Mouse (Mus musculus): ENCODE results near the gene Gga1.

Gene Gga1

DNA sequence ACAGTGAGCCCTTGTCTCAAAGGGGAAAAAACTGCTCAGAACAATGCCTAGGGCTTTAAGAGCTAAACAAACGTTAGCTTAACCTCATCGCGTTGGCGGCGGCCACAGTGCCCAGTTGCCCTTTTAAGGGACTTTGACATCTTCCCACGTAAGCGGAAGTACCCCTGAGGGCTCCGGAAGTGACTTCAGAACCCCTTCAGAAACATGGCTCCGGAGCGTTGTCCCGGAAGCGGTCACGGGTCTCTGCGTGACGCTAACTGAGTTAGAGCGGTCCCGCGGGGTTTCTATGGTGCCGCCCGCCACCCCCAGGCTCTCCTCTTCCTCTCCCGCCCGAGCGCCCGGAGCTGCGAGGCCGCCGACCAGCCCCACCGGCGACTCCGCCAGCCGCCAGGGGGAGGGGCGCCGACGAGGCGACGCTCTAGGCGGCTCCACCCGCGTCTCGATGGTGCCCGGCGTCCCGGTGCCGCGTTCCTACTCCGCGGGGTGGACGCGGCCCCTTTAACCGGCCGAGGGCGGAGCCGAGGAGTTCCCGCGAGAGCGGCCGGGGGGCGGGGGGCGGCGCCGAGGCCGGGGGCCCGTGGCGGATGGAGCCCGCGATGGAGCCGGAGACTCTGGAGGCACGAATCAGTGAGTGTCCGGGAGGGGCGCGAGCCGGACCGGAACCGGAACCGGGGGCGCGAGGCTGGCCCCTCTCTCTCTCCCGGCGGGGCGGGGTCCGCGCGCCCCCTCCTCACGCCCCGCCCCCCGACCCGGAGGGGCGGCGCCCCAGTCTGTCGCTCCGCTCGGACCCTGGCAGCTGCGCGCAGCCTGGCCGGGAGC lies at the start of gene Gga1:
Gene Gga1 (plus strand): TSS at position 200 of the 819 bp plus-strand sequence.
- peak; percentile 91 to 93 for DNase-seq (ENCODE audit: low spot score in 2 of 2)

DNA sequence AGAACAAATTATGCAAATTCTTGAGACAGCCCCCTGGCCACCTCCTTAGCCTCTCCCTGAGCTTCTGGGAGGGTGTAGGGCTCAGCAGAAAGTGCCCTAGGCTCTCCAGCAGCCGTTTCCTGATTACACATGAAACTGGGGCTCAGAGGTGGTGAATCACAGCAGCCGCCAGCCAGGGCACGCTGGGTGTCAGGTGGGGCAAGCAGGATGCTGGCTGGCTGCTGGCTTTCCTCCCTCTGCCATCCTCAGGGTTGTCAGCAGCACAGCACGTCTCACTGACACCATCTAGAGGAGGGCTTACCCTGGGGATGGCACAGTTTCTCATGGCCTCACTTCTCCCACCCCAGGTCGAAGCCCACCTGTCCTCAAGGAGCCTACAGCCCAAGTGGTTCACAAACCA lies 48.7 kb upstream of the Gga1 start:
- no peak for DNase-seq (ENCODE audit: low spot score in 2 of 2)

DNA sequence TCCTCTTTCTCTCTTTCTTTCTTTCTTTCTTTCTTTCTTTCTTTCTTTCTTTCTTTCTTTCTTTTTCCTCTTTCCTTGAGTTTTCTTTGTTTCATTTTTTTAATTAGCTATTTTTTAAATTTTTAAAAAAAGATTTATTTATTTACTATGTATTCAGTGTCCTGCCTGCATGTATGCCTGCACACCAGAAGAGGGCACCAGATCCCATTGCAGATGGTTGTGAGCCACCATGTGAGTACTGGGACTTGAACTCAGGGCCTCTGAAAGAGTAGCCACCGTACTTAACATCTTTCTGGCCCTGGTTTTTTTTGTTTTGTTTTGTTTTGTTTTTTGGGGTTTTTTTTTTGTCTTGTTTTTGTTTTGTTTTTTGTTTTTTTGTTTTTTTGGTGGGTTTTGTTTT lies 47.4 kb upstream of the Gga1 start:
- no peak for DNase-seq (ENCODE audit: low spot score in 2 of 2)

DNA sequence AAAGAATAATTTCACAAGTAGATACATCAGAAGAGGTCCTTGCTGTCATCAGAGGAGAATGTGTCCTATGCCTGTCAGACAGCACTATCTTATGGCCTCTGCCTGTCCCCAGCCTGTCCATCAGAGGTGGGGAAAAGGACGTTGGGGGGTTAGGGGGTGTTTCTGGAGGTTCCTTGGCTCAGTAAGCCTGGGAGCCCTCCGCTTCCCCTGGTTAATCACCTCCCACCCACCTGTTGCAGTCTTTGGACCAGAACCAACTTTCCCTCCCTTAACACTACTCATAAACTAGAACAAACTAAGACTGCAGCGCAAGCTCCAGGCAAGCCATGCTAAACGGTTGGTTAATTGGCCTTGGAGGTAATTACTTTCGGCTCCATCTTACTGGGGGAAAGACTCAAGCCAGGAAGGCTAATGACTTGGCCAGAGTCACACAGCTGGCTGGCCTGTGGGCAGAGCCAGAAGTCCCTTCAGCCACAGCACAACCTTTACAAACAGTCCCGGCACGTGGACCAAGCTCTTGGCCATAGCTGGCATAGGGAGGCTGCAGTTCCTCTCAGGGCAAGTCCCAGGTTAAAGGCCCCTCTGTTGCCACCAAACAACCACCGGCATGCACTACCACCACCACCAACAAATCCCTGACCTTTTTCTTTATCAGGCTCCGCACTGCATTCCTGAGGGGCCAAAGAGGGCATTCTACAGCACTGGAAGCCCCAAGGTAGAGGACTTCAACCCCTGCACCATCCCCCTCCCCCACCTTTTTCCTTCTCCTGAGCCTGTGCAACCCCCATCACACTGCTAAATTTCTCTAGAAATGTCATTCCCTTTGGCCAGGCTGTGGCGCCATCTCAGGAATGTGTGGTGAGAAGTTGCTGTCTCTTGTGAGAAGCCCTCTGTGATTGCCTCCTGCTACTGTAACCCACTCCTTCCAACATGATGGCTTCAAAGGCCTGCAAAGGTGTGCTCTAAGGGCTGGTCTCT lies 46.0 kb upstream of the Gga1 start:
- DNase-seq (ENCODE audit: low spot score in 2 of 2) = no peak

DNA sequence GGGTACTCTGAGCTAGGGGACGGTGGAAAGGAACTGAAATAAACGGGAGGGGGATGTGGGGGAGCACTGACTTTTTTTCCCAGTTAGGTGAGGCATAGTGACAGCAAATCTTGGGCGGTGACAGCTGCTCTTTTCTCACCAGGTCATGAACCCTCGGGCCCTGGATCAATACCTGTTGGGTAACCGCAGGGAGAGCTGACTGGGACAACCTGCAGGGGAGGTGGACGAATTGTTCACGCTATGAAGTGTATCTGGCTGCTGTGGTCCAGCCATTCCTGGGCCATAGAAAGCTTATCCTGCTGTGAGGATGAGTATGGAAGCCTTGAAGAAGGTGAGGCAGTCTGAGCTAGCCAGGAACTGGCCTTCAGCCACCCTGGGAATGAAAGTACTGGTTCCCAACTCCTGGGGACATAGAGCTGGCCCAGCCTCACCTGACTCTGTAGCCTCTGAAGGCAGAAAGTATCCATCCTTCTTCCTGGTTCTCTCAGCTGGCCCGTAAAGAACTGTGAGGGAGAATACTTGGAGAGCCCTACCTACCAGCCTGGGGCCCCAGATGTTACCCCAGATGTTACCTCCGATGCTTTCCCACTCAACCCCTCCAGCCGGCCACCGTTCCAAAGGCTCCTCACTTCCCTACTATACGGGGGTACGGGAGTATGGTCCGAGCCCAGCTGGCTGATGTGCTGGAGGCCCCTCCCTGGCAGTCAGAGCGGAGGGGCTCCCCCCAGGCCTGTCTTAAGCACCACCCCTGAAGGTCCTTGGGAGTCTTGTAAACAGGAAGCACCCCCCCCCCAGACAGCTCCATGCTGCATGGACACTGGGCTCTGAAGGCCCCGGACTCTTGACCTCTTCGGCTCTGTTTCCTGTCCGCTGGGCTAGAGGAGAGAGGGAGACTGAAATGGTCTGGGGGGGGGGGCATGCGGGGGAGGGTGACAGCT lies 45.0 kb upstream of the Gga1 start:
- DNase-seq (ENCODE audit: low spot score in 2 of 2) = no peak

DNA sequence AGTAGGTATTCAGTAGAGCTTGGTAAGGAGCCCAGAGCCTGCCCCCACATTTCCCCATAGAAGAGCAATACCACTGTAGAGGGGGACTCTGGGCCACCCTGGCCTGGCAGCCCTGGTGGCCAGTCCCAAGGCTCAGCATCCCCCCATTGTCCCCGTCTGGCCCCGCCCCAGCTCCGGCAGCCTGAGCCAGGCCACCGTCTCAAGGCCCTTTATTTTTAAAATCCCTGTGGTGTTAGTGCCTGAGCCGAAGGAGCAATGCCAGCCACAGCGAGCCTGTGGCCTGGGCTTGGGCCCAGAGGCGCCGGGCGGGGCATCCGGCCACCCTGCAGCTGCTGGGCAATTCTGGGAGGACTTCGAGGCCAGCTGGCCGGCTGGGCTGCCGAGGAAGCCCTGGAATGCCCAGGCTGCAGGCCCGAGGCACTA lies 44.3 kb upstream of the Gga1 start:
- DNase-seq (ENCODE audit: low spot score in 2 of 2) = peak in 1 of 2 experiments; percentile 76

DNA sequence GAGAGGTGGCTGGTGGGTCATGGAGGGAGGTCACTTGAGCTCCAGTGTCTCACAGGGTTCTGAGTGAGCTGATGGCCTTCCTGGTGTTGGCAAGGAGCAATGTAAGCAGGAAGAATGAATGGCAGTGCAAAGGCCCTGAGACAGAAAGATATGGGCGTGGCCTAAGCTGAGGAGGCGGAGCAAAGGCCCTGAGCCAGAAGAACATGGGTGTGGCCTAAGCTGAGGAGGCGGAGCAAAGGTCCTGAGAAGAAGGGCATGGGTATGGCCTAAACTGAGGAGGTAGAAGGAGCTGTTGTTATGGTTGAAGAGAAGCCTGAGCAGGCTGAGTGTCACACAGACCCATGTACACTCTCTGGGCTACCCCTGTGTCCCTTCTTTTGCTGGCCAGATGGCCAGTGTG lies 43.4 kb upstream of the Gga1 start:
- DNase-seq (ENCODE audit: low spot score in 2 of 2) = no peak

DNA sequence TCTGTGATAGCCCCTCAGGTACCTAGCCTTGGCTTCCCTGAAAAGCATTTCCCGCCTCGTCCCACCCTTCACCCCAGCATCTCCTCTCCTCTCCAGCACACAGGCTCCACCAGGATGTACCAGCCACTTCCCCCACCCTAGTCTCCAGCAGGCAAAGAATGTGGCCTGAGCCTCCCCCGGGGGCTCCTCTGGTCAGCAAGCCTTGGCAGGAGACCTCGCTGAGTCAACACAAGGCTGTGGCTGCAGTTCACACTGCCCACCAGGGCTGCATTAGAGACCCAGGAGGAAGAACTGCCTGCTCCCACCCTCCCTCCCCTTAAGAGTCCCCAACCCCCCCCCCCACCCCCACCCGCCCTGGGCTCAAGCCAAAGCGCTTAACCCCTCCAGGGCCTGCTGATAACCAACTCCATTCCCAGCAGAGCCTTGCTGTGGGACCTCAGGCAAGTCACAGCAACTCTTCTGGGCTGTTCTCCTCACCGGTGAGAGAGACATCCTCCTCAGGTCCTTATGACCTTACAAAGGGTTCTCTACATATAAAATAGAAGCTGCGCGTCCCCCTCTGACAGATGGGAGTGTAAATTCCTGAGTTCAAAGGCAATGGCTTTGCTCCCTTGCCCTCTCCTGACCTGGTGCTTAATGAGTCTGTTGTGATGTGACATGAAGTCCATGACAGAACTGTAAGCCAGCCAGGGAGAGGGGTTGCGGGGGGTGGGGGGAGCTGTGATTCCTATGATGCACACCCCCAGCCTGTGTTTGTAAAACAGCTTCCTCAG lies 42.6 kb upstream of the Gga1 start:
- DNase-seq (ENCODE audit: low spot score in 2 of 2) = no peak

DNA sequence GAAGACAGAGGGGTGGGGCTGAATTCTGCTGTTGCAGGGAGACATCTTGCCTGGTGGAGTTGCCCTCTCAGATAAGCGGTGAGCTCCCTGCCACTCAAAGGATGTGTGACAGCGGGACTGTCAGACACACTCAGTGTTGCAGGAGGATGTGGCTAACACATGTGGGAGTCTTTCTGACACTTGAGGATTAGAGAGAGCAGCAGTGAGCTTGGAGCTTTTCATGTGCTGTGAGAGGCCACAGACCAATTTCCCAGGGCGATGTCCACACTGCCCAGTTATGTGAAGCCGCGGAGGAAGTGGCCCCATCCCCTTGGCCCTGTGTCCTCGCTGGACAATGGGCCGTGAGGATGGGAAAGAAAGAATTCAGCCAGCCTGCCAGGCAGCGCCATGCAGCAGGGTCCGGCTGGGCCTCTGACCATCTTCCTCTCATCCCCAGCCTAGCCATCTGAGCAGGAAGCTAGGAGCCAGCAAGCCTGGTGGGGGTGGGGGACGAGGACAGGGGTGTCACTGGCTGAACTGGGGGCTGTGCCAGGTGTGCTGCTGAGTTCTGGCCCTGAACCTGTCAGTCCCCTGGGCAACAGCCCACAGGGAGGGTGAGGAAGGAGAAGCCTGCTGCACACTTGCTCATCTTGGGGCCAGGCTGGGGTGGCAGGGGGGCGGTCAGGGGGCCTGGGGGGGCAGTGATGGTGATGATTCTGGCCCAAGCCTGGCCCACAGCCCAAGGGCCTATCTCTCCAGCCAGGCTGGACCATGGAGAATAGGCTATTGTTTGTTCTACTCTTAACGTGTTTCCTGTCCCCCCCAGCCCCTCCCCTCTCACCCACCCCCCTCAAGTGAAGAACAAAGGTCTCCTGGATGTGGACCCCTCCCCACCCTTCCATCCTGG lies 41.5 kb upstream of the Gga1 start:
- DNase-seq (ENCODE audit: low spot score in 2 of 2) = no peak

DNA sequence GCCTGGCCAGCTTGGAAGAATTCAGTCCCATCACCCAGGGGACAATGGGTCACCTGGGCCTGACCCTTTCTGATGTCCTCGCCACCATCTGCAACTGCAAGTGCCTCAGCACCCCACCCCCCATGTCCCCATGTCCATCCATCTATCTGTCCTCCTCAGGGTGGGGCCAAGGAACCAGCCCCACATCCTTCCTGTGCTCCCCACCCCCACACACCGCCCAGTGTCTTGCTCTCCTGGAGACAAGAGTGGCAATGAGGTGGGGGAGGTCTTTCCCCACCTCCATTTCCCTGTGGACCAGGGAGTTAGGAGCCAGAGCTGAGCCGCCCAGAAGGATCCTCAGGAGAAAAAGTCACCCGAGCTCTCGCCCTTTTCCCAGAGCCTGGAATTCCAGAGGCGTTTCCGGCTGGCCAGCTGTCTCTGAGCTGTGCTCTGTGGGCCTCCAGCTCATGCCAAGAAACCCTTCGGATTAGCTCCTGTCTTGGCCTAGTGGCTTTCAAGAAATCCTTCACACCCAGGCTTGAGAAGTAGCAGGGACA lies 40.8 kb upstream of the Gga1 start:
- no peak for DNase-seq (ENCODE audit: low spot score in 2 of 2)

DNA sequence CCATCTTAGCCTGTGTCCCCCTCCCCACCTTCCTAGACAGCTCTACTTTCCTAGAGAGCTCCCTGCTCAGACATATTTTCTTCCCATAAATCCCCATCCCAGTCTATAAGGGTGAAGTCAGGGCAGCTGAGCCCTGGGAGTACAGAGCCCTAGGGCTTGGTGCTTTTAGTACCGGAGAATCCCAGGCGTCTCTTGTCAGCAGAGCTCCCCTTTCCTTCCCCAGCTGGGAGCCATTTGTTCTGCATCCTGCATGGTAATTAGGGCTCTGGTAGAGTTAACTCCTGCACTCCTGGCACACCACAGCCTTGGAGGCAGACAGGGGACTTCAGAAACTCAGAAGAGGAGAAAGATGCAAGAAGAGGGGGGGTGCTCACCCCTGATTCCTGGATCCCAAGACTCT lies 37.2 kb upstream of the Gga1 start:
- DNase-seq (ENCODE audit: low spot score in 2 of 2) = no peak

DNA sequence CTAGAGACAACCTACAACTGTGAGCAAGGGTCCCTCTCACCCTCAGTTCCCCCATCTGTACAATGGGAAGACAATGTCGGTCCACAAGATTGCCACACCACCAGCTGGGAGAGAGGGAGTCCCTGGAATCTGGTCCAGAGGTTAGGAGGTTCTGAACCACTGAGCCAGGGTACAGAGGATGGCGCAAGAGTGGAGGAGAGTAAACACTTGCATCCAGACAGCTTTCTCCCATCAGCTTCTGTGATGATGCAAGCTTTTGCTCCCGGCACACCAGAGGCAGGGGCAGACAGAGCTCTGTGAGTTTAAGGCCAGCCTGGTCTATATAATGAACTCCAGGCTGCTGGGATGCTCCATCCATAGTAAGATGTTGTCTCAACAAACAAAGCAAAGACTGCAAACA lies 36.7 kb upstream of the Gga1 start:
- DNase-seq (ENCODE audit: low spot score in 2 of 2) = no peak

DNA sequence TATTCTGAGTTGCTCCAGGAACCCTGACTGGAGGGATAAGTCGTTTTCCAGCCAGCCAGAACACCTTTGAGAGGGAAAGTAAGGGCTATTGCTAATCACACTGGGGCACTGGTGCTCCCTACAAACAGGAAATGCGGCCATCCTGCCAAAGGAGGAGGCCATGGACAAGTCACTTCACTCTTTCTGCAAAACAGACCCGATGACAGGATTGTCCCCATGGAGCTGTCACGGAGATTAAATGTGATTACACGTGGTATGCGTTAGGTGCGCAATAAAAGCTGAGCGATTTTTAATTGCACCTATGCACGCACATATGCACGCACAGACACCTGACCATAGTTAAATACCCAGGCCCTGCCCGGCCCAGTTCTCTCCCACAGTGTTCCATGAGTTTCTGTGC lies 36.2 kb upstream of the Gga1 start:
- no peak for DNase-seq (ENCODE audit: low spot score in 2 of 2)

DNA sequence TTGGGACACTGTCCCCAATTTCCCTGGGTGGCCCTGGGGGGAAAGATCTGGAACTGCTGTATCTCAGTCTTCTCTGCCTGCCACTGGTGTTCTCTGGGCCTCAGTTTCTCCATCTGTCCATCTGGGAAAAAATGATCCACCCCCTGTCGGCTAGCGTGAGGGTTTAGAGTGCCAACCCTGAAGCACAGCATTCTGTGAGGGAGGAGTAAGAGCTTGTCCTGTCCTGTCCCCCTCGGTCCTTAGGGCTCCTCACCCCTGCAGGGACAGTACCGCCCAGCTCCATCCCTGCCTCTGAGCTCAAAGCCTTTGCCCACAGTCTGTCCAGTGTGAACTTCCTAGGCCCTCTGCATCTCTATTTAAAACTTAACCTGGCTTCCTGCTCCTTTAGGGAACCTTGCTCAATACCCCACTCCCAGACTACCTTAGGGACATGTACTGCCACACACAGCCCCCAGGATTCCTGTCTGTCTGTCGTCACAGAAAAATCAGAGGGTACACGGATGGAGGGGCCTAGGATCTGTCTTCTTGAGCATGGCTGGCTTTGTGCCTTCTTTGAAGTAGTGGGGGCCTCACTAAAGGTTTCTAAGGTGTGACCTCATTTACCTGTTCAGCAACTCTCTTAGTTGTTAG lies 35.7 kb upstream of the Gga1 start:
- no peak for DNase-seq (ENCODE audit: low spot score in 2 of 2)

DNA sequence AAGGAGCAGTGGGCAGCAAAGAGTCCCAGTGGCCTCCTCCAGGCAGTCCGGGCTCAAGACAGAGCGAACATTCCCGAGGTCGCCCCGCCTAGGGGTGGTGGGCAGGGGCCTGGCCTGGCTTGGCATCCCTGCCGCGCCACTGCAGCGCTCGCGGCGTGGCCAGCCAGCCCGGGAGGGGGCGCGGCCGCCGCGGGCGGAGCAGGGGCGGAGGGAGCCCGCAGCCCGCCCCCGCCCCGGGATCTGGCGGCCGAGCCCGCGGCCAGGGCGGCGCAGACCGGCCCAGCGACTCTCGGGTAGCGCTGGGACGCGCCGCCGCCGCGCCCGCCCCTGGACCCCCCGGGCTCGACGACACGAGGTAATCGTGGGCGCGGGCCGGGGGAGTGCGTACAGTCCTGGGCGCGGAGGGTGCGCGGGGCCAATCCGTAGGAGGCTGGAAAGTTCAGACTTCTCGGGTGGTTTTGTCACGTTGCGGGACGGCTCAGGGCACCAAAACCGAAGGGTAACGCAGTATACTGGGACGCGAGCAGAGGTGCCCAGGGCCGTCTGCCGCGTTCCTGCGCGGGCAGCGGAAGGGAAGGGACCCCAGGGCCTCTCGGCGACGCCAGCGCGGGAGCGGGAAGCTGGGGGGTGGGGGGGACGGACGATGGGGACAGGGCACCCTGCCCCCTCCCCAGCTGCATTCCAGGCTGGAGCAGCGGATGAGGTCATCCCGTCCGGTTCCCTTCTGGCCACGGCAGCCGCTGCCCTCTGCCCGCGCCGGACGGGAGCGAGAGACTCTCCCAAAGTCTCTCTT lies 34.4 kb upstream of the Gga1 start, which contains the start of gene Cdc42ep1:
Gene Cdc42ep1 (plus strand): TSS at position 254 of the 793 bp plus-strand sequence.
- peak in 1 of 2 experiments; percentile 68 for DNase-seq (ENCODE audit: low spot score in 2 of 2)

DNA sequence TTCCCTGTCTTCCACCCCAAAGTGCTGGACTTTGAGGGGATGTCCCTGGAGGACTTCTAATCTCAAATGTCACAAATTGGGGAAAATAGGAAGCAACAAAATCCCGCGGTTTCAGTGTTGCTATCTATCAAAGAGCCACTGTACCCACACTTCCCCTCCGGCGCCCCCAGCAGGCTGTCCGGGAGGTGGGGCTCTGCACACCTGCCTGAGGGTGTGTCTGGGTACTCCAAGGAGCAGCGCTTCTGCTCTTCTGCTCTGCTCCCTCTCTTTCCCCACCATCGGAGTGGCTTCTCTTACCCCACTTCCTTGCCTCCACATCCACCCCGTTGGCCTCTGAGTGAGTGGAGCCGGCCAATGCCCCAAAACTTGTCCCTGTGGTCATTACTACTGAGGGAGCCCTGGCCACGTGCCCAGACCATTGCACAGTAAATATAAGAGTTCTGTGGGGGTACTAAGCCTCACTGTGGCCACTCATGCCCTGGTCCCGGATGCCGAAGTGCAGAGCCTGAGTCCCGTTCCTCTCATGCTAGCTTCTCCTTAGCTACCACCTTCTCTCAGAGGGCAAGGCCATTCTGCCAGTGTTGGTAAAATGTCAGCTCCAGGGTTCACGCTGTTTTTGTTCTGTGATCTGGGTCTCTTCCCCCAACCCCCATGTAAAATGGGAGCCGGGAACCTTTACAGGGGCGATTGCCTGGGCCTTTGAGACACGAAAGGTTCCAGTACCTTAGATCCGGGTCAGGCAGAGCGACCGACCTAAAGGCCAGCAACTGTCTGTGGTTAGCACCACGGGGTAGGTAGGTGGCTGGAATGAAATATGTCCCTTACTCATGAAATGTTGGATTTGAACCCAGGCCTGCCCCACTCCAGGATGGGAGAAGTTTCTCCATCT lies 33.2 kb upstream of the Gga1 start:
- no peak for DNase-seq (ENCODE audit: low spot score in 2 of 2)

DNA sequence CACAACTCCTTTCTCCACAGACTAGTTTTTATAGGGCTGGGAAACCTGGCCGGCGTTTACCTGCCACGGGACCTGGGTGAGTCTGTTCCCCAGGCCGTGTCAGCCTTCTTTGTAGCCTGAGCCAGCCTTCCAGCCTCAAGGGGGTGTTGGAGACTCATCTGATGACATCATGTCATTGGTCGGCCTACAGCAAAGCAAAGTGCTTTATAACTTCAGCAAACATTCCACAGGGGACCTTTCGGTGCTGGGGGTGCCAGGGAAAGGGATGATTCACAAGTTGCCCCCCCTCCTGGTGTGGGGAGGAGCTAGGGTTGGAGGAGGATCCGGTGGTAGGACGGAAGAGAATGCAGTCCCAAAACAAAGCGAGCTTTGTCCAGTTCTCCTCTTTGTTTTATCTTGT lies 32.2 kb upstream of the Gga1 start:
- peak in 1 of 2 experiments; percentile 66 for DNase-seq (ENCODE audit: low spot score in 2 of 2)

Measured in urinary bladder, postnatal 4 days (tissue).